Mouse (Mus musculus) mouse trophoblast stem cell (cell line): ENCODE measurements around the gene Fut1.

Experiments used
- in situ Hi-C, 2 experiments: fragments of 300-500 bp; cut with MseI, MboI; formaldehyde crosslinking; loops; 2 replicates in 1 of 2; 3 replicates in 1 of 2; pipeline ENCODE4 v1.15.1; 2025

Fut1 gene

GRCm38 (mm10) chr7:45598960-45599879 is 17.9 kb upstream of the Fut1 start:
- in situ Hi-C loops: no loop called here

GRCm38 (mm10) chr7:45605704-45606289 is 11.3 kb upstream of the Fut1 start:
- in situ Hi-C loops: no loop called here

- in situ Hi-C loops: no loop called here
Observed at GRCm38 (mm10) chr7:45609511-45609910, 7.6 kb upstream of the Fut1 start.

GRCm38 (mm10) chr7:45616277-45616676 is 812 bp upstream of the Fut1 start:
- in situ Hi-C loops: no loop called here

GRCm38 (mm10) chr7:45618316-45618715 is 1.2 kb downstream of the Fut1 start:
- in situ Hi-C loops: no loop called here

- in situ Hi-C loops: no loop called here
Observed at GRCm38 (mm10) chr7:45619592-45619991, 2.5 kb downstream of the Fut1 start.

- in situ Hi-C loops: no loop called here
Observed at GRCm38 (mm10) chr7:45621443-45621842, 4.4 kb downstream of the Fut1 start, which contains the start of gene Izumo1. Gene Izumo1, plus strand, starts transcription at chr7:45621811.

GRCm38 (mm10) chr7:45623507-45623906 is 6.4 kb downstream of the Fut1 start:
- in situ Hi-C loops: no loop called here

- in situ Hi-C loops: no loop called here
Observed at GRCm38 (mm10) chr7:45624718-45625117, 7.6 kb downstream of the Fut1 start.

- in situ Hi-C loops: no loop called here
Observed at GRCm38 (mm10) chr7:45625481-45625880, 8.4 kb downstream of the Fut1 start.

GRCm38 (mm10) chr7:45626571-45627076 is 9.5 kb downstream of the Fut1 start:
- in situ Hi-C loops: no loop called here

GRCm38 (mm10) chr7:45627261-45627660 is 10.2 kb downstream of the Fut1 start, which contains the start of gene Rasip1:
Gene Rasip1, plus strand, starts transcription at chr7:45627488.
- in situ Hi-C loops: no loop called here

GRCm38 (mm10) chr7:45628364-45629294 is 11.5 kb downstream of the Fut1 start:
- in situ Hi-C loops: no loop called here

- in situ Hi-C loops: no loop called here
Observed at GRCm38 (mm10) chr7:45630064-45630907, 13.2 kb downstream of the Fut1 start.

GRCm38 (mm10) chr7:45632499-45632898 is 15.4 kb downstream of the Fut1 start:
- in situ Hi-C loops: no loop called here

GRCm38 (mm10) chr7:45634946-45635681 is 18.0 kb downstream of the Fut1 start:
- in situ Hi-C loops: no loop called here

GRCm38 (mm10) chr7:45635711-45636688 is 18.9 kb downstream of the Fut1 start:
- in situ Hi-C loops: no loop called here

- in situ Hi-C loops: no loop called here
Observed at GRCm38 (mm10) chr7:45637710-45638109, 20.6 kb downstream of the Fut1 start.
